Mouse (Mus musculus) liver, embryonic 14.5 days (tissue): ENCODE results near the gene Srm. TPM values are rescaled to one million over a fixed set of nuclear protein-coding genes. Genes with fewer than 3 reads are reported as not detected.

ENCODE experiments used
- ATAC-seq: fragments of 200-750 bp; cut with Nextera tagmentation; 2 replicates; pipeline ENCODE4 v1.8.0; 2017; ENCODE audit warnings: moderate number of reproducible peaks, mild to moderate bottlenecking, moderate library complexity; ENCODE audit not compliant: insufficient read depth
- DNase-seq, 3 experiments: peaks; one replicate each; pipeline ENCODE4 v3.0.0-alpha.2; 2012 to 2013; ENCODE audit warnings: low read depth in 3 of 3, low spot score in 3 of 3
- H3K27ac ChIP-seq: fragments of 300-500 bp; sonication (generic); 2 replicates; pipeline ENCODE4 v1.5.1; 2014; ENCODE audit warnings: moderate library complexity, mild to moderate bottlenecking, control low read depth, inconsistent platforms
- H3K27me3 ChIP-seq: fragments of 300-500 bp; sonication (generic); 2 replicates; pipeline ENCODE4 v1.6.1; 2014; ENCODE audit warnings: mild to moderate bottlenecking, low read length, moderate library complexity; ENCODE audit not compliant: control insufficient read depth, insufficient read depth
- H3K36me3 ChIP-seq: fragments of 300-500 bp; sonication (generic); replicated peaks from 2 replicates; pipeline ENCODE4 v1.6.1; 2014; ENCODE audit warnings: low read depth; ENCODE audit not compliant: control insufficient read depth, insufficient read depth
- H3K4me1 ChIP-seq, 2 experiments: fragments of 200-500 bp in 1 of 2; fragments of 300-500 bp in 1 of 2; sonication (generic) in 1 of 2; replicated peaks; 2 replicates each; pipeline ENCODE4 v1.6.1; 2012 to 2014; ENCODE audit warnings: antibody characterized with exemption in 1 of 2, inconsistent platforms in 1 of 2, low read length in 1 of 2; ENCODE audit not compliant: control insufficient read depth in 2 of 2, insufficient read depth in 2 of 2
- H3K4me2 ChIP-seq: fragments of 300-500 bp; sonication (generic); 2 replicates; pipeline ENCODE4 v1.6.1; 2014; ENCODE audit warnings: low read depth, mild to moderate bottlenecking, control low read depth, moderate library complexity
- H3K4me3 ChIP-seq, 2 experiments: fragments of 200-500 bp in 1 of 2; fragments of 300-500 bp in 1 of 2; sonication (generic) in 1 of 2; 2 replicates each; pipeline ENCODE4 v1.5.1; 2012 to 2014; ENCODE audit warnings: low read depth in 2 of 2, low read length in 2 of 2, mild to moderate bottlenecking in 2 of 2, control low read depth in 1 of 2, inconsistent platforms in 1 of 2, moderate library complexity in 1 of 2; ENCODE audit not compliant: insufficient read depth in 1 of 2
- H3K9ac ChIP-seq: fragments of 300-500 bp; sonication (generic); replicated peaks from 2 replicates; pipeline ENCODE4 v1.6.1; 2014; ENCODE audit warnings: mild to moderate bottlenecking, control low read depth, moderate library complexity
- H3K9me3 ChIP-seq: fragments of 300-500 bp; sonication (generic); 2 replicates; pipeline ENCODE4 v1.6.1; 2016; ENCODE audit warnings: low read length, mixed read lengths; ENCODE audit not compliant: control insufficient read depth
- CTCF ChIP-seq: IDR thresholded peaks from 2 replicates; pipeline ENCODE4 v1.5.1; 2016; ENCODE audit warnings: antibody characterized with exemption, low read depth, control low read depth
- EP300 ChIP-seq: IDR thresholded peaks from 2 replicates; pipeline ENCODE4 v1.6.1; 2016; ENCODE audit warnings: antibody characterized with exemption, low read depth
- WGBS: fragments of 180-500 bp; shearing (Covaris S2); extraction: QIAGEN DNeasy Blood & Tissue Kit; methylation state at CpG from one replicate; pipeline ENCODE4 v1.1.7; 2014; ENCODE audit not compliant: insufficient replicate concordance; 5-methylcytosine and 5-hydroxymethylcytosine counted together
- polyA plus RNA-seq, 2 experiments: library from polyadenylated mRNA; depleted of rRNA in 1 of 2; stranded (reverse) in 1 of 2; unstranded in 1 of 2; fragments of >200 nt; fragmentation: Nextera tagmentation in 1 of 2; extraction: Ambion mirVana in 1 of 2; gene quantifications; 2 replicates each; pipeline versions ENCODE4 v1.2.1 to v1.2.3; 2012 to 2014

Gene Srm
- polyA plus RNA-seq, 2 experiments, result 86.1 to 129 TPM

DNA sequence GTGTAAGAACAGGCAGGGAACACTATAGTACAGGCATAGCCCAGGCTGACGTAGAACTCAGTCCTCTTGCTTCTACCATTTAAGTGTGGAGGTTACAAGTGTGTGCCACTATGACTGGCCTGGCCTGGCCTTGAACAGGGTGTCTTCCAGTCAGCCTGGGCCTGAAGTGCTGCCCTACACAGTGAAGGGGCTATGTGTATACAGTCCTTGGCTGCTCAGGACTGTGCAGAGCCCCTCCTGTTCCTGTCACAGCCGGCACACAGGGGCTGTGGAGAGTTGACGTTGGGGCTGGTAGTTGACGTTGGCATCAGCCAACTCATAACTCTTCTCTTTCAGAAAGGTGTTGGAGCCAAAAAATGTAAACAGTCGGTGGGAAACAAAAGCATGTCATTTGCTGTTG lies 9.9 kb upstream of the Srm start:
- Histone ChIP-seq H3K27ac (no peak overlapping the region), H3K4me1 (peaks cover 0 to 9% of the 10 kb centered on the region in 2 experiments; a peak in 2 of 4 replicates), H3K9me3 (no peaks in the 10 kb centered on the region), H3K9ac (no peak overlapping the region), H3K36me3 (peaks cover 25% of the 10 kb centered on the region), H3K4me3 (no peak overlapping the region), H3K27me3 (no peaks in the 10 kb centered on the region), H3K4me2 (no peak overlapping the region)
- ATAC-seq (no peak), DNase-seq (no peak)
- no peak for TF ChIP-seq CTCF
- TF ChIP-seq EP300, result no peak
- 76% methylated on average over 5 of the region's 5 CpGs for WGBS

DNA sequence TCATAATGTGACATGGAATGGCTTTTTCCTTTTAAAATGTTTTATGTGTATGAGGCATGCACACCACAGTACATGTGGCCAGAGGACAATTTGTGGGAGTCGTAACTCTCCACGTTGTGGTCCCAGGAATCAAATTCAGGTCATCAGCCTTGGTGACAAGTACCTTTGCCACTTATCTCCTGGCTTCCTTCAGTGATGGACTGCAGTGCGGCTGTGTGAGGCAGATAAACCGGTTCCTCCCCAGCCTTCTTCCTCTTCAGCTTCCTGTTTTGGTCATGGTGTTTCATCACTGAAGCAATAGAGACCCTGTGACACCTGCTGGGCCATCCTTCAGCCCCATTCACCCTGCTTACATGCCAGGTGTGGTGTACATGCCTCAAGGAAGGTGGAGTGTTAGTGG lies 8.0 kb upstream of the Srm start:
- H3K9me3 ChIP-seq, result no peaks in the 10 kb centered on the region
- H3K27ac ChIP-seq, result no peak overlapping the region
- peaks cover 0 to 12% of the 10 kb centered on the region in 2 experiments; a peak in 2 of 4 replicates for H3K4me1 ChIP-seq
- peak; percentile 19; the same call in 1 of the 2 replicates for ATAC-seq
- no peaks in the 10 kb centered on the region for H3K27me3 ChIP-seq
- DNase-seq, result no peak
- WGBS, result 8% methylated on average over 4 of the region's 4 CpGs
- peaks cover 18% of the 10 kb centered on the region for H3K36me3 ChIP-seq
- TF ChIP-seq CTCF, result no peak
- TF ChIP-seq EP300, result no peak
- H3K4me2 ChIP-seq, result no peak overlapping the region
- no peak overlapping the region for H3K4me3 ChIP-seq
- no peak overlapping the region for H3K9ac ChIP-seq

GRCm38 (mm10) chr4:148586648-148587047 lies 4.7 kb upstream of the Srm start:
- TF ChIP-seq EP300 (no peak), CTCF (no peak)
- Histone ChIP-seq H3K27me3 (no peaks in the 10 kb centered on the region), H3K4me2 (no peak overlapping the region), H3K4me3 (no peak overlapping the region), H3K4me1 (peaks cover 3 to 15% of the 10 kb centered on the region in 2 experiments; a peak in 3 of 4 replicates), H3K27ac (no peak overlapping the region), H3K9ac (no peak overlapping the region), H3K9me3 (no peaks in the 10 kb centered on the region), H3K36me3 (peaks cover 2% of the 10 kb centered on the region)
- ATAC-seq, result no peak
- DNase-seq, result no peak
- 14% methylated on average over 9 of the region's 9 CpGs for WGBS

- Histone ChIP-seq H3K36me3 (peaks cover 9% of the 10 kb centered on the region), H3K27ac (no peak overlapping the region), H3K9ac (no peak overlapping the region), H3K4me3 (no peak overlapping the region), H3K27me3 (no peaks in the 10 kb centered on the region), H3K9me3 (no peaks in the 10 kb centered on the region), H3K4me1 (peaks cover 3 to 11% of the 10 kb centered on the region in 2 experiments), H3K4me2 (no peak overlapping the region)
- WGBS, result 60% methylated on average over 9 of the region's 9 CpGs
- TF ChIP-seq EP300, result no peak
- no peak for TF ChIP-seq CTCF
- no peak for ATAC-seq
- DNase-seq, result no peak
These were observed 2.5 kb upstream of the Srm start for GRCm38 (mm10) chr4:148588793-148589192.

- 76% methylated on average over 8 of the region's 8 CpGs for WGBS
- Histone ChIP-seq H3K27me3 (no peaks in the 10 kb centered on the region), H3K4me1 (peaks cover 3 to 11% of the 10 kb centered on the region in 2 experiments), H3K27ac (no peak overlapping the region), H3K4me2 (no peak overlapping the region), H3K9me3 (no peaks in the 10 kb centered on the region), H3K36me3 (peaks cover 16% of the 10 kb centered on the region), H3K9ac (no peak overlapping the region), H3K4me3 (no peak overlapping the region)
- DNase-seq, result no peak
- ATAC-seq, result no peak
- TF ChIP-seq EP300 (no peak), CTCF (no peak)
These were observed 1.7 kb upstream of the Srm start for GRCm38 (mm10) chr4:148589565-148589964.
